Mouse (Mus musculus) liver, embryonic 16.5 days (tissue): ENCODE measurements around the gene Mcu. TPM values are rescaled to one million over a fixed set of nuclear protein-coding genes. Genes with fewer than 3 reads are reported as not detected.

Experiments used
- ATAC-seq: fragments of 200-750 bp; cut with Nextera tagmentation; 2 replicates; pipeline ENCODE4 v1.8.0; 2017; ENCODE audit warnings: low read depth, mild to moderate bottlenecking, moderate number of reproducible peaks, moderate library complexity
- H3K27ac ChIP-seq: fragments of 300-500 bp; sonication (generic); 2 replicates; pipeline ENCODE4 v1.5.1; 2014; ENCODE audit warnings: mild to moderate bottlenecking, low read length
- H3K27me3 ChIP-seq: fragments of 300-500 bp; sonication (generic); 2 replicates; pipeline ENCODE4 v1.6.1; 2014; ENCODE audit warnings: low read depth, low read length, mixed read lengths; ENCODE audit not compliant: control insufficient read depth, insufficient read depth
- H3K36me3 ChIP-seq: fragments of 300-500 bp; sonication (generic); 2 replicates; pipeline ENCODE4 v1.6.1; 2014; ENCODE audit warnings: mild to moderate bottlenecking; ENCODE audit not compliant: control insufficient read depth, insufficient read depth
- H3K4me1 ChIP-seq: fragments of 300-500 bp; sonication (generic); 2 replicates; pipeline ENCODE4 v1.6.1; 2014; ENCODE audit warnings: low read depth, low read length, mixed read lengths; ENCODE audit not compliant: control insufficient read depth
- H3K4me2 ChIP-seq: fragments of 300-500 bp; sonication (generic); 2 replicates; pipeline ENCODE4 v1.6.1; 2014; ENCODE audit warnings: low read depth, low read length, mixed read lengths
- H3K4me3 ChIP-seq: fragments of 300-500 bp; sonication (generic); 2 replicates; pipeline ENCODE4 v1.5.1; 2014; ENCODE audit warnings: low read depth, mild to moderate bottlenecking, low read length
- H3K9ac ChIP-seq: fragments of 300-500 bp; sonication (generic); 2 replicates; pipeline ENCODE4 v1.6.1; 2014; ENCODE audit warnings: low read depth, low read length
- H3K9me3 ChIP-seq: fragments of 300-500 bp; sonication (generic); replicated peaks from 2 replicates; pipeline ENCODE4 v1.6.1; 2016; ENCODE audit warnings: low read length; ENCODE audit not compliant: control insufficient read depth
- WGBS: fragments of 180-500 bp; shearing (Covaris S2); extraction: QIAGEN DNeasy Blood & Tissue Kit; methylation state at CpG from one replicate; pipeline ENCODE4 v1.1.7; 2014; ENCODE audit not compliant: insufficient replicate concordance; 5-methylcytosine and 5-hydroxymethylcytosine counted together
- polyA plus RNA-seq: library from polyadenylated mRNA; unstranded; fragments of >200 nt; fragmentation: Nextera tagmentation; extraction: Ambion mirVana; gene quantifications from 2 replicates; pipeline ENCODE4 v1.2.1, GENCODE M21; 2015

Mcu gene
- polyA plus RNA-seq, 1 experiment from 2014 or later, result 11.7 TPM

GRCm38 (mm10) chr10:59558164-59558563 is 58.3 kb downstream of the Mcu start:
- Histone ChIP-seq H3K9me3 (no peaks in the 10 kb centered on the region), H3K4me1 (no peaks in the 10 kb centered on the region; the same call in 1 of the 2 replicates), H3K27ac (no peak overlapping the region), H3K9ac (no peak overlapping the region), H3K4me3 (no peak overlapping the region), H3K4me2 (no peak overlapping the region), H3K36me3 (no peaks in the 10 kb centered on the region), H3K27me3 (no peaks in the 10 kb centered on the region)
- ATAC-seq, result no peak
- 66% methylated on average over 5 of the region's 5 CpGs for WGBS

- Histone ChIP-seq H3K36me3 (no peaks in the 10 kb centered on the region), H3K4me3 (no peak overlapping the region)
- 38% methylated on average over 5 of the region's 5 CpGs for WGBS
Observed at GRCm38 (mm10) chr10:59556541-59556940, 60.0 kb downstream of the Mcu start.

GRCm38 (mm10) chr10:59554243-59554642 is 62.2 kb downstream of the Mcu start:
- Histone ChIP-seq H3K9ac (no peak overlapping the region), H3K36me3 (no peaks in the 10 kb centered on the region), H3K27ac (no peak overlapping the region), H3K4me1 (no peaks in the 10 kb centered on the region; the same call in 1 of the 2 replicates), H3K4me2 (no peak overlapping the region), H3K9me3 (no peaks in the 10 kb centered on the region), H3K27me3 (no peaks in the 10 kb centered on the region), H3K4me3 (no peak overlapping the region)
- no peak for ATAC-seq
- 74% methylated on average over 1 of the region's 1 CpGs for WGBS

More at GRCm38 (mm10) chr10:59556541-59556940, 60.0 kb downstream of the Mcu start:
- no peaks in the 10 kb centered on the region for H3K27me3 ChIP-seq
- no peak overlapping the region for H3K9ac ChIP-seq
- H3K9me3 ChIP-seq, result no peaks in the 10 kb centered on the region
- ATAC-seq, result no peak
- no peak overlapping the region for H3K27ac ChIP-seq
- H3K4me1 ChIP-seq, result no peaks in the 10 kb centered on the region; the same call in 1 of the 2 replicates
- H3K4me2 ChIP-seq, result no peak overlapping the region

- no peak overlapping the region for H3K4me2 ChIP-seq
- no peak overlapping the region for H3K27ac ChIP-seq
- 39% methylated on average over 1 of the region's 1 CpGs for WGBS
- no peak for ATAC-seq
- no peaks in the 10 kb centered on the region for H3K27me3 ChIP-seq
- no peaks in the 10 kb centered on the region; the same call in 1 of the 2 replicates for H3K4me1 ChIP-seq
- H3K36me3 ChIP-seq, result no peaks in the 10 kb centered on the region
- H3K9me3 ChIP-seq, result no peaks in the 10 kb centered on the region
- no peak overlapping the region for H3K4me3 ChIP-seq
- H3K9ac ChIP-seq, result no peak overlapping the region
Observed at GRCm38 (mm10) chr10:59552456-59552855, 64.0 kb downstream of the Mcu start.

GRCm38 (mm10) chr10:59548768-59549333 is 67.6 kb downstream of the Mcu start:
- no peak overlapping the region for H3K27ac ChIP-seq
- ATAC-seq, result peak; percentile 64
- 78% methylated on average over 10 of the region's 11 CpGs for WGBS

GRCm38 (mm10) chr10:59548211-59548610 is 68.3 kb downstream of the Mcu start:
- Histone ChIP-seq H3K4me1 (no peaks in the 10 kb centered on the region; the same call in 1 of the 2 replicates), H3K36me3 (peaks cover 4% of the 10 kb centered on the region; the same call in 1 of the 2 replicates), H3K27me3 (no peaks in the 10 kb centered on the region), H3K4me3 (no peak overlapping the region), H3K27ac (no peak overlapping the region), H3K4me2 (no peak overlapping the region), H3K9ac (no peak overlapping the region), H3K9me3 (0 out of 2 replicates have a peak, but pooled peaks cover 2% of the 10 kb centered on the region)
- WGBS, result 66% methylated on average over 6 of the region's 6 CpGs
- ATAC-seq, result no peak

More at GRCm38 (mm10) chr10:59548768-59549333, 67.6 kb downstream of the Mcu start:
- no peaks in the 10 kb centered on the region; the same call in 1 of the 2 replicates for H3K4me1 ChIP-seq
- no peak overlapping the region for H3K4me3 ChIP-seq
- H3K36me3 ChIP-seq, result peaks cover 4% of the 10 kb centered on the region; the same call in 1 of the 2 replicates
- 0 out of 2 replicates have a peak, but pooled peaks cover 2% of the 10 kb centered on the region for H3K9me3 ChIP-seq
- H3K4me2 ChIP-seq, result no peak overlapping the region
- H3K27me3 ChIP-seq, result no peaks in the 10 kb centered on the region
- H3K9ac ChIP-seq, result no peak overlapping the region

- WGBS, result 67% methylated on average over 7 of the region's 7 CpGs
- no peaks in the 10 kb centered on the region; the same call in 1 of the 2 replicates for H3K4me1 ChIP-seq
- 0 out of 2 replicates have a peak, but pooled peaks cover 2% of the 10 kb centered on the region for H3K9me3 ChIP-seq
Observed at GRCm38 (mm10) chr10:59547426-59547825, 69.1 kb downstream of the Mcu start.

GRCm38 (mm10) chr10:59545169-59545568 is 71.3 kb downstream of the Mcu start:
- peaks cover 4% of the 10 kb centered on the region for H3K4me1 ChIP-seq
- H3K9ac ChIP-seq, result no peak overlapping the region
- H3K36me3 ChIP-seq, result peaks cover 4% of the 10 kb centered on the region; the same call in 1 of the 2 replicates
- 70% methylated on average over 7 of the region's 7 CpGs for WGBS
- no peaks in the 10 kb centered on the region for H3K27me3 ChIP-seq
- no peak overlapping the region for H3K4me2 ChIP-seq
- H3K27ac ChIP-seq, result no peak overlapping the region
- H3K4me3 ChIP-seq, result no peak overlapping the region
- no peak for ATAC-seq
- H3K9me3 ChIP-seq, result 0 out of 2 replicates have a peak, but pooled peaks cover 2% of the 10 kb centered on the region

More at GRCm38 (mm10) chr10:59547426-59547825, 69.1 kb downstream of the Mcu start:
- no peak overlapping the region for H3K9ac ChIP-seq
- peaks cover 4% of the 10 kb centered on the region; the same call in 1 of the 2 replicates for H3K36me3 ChIP-seq
- no peak overlapping the region for H3K4me2 ChIP-seq
- H3K4me3 ChIP-seq, result no peak overlapping the region
- no peaks in the 10 kb centered on the region for H3K27me3 ChIP-seq
- no peak overlapping the region for H3K27ac ChIP-seq
- ATAC-seq, result no peak

- no peak overlapping the region for H3K4me3 ChIP-seq
- 0 out of 2 replicates have a peak, but pooled peaks cover 2% of the 10 kb centered on the region for H3K9me3 ChIP-seq
- peaks cover 10% of the 10 kb centered on the region for H3K4me1 ChIP-seq
- no peak overlapping the region for H3K4me2 ChIP-seq
- ATAC-seq, result no peak
- no peaks in the 10 kb centered on the region for H3K27me3 ChIP-seq
- peaks cover 4% of the 10 kb centered on the region; the same call in 1 of the 2 replicates for H3K36me3 ChIP-seq
- no peak overlapping the region for H3K9ac ChIP-seq
- 56% methylated on average over 9 of the region's 9 CpGs for WGBS
- H3K27ac ChIP-seq, result no peak overlapping the region
Observed at GRCm38 (mm10) chr10:59543351-59543750, 73.1 kb downstream of the Mcu start.
